12 mouse cellular contexts compared by ENCODE assay signal in genomic region chr5:110378181-110378583, GRCm38 (mm10). TPM values are rescaled to one million over a fixed set of nuclear protein-coding genes. Genes with fewer than 3 reads are reported as not detected.
A peak's percentile ranks its signal among the peaks of the same experiment; 100 is the strongest.
DNase-seq lines count a peak whose midpoint lies in the region; ATAC-seq and TF ChIP-seq lines count a peak whose summit lies in the region.
"Had no signal": no experiment of that assay in that cellular context is flagged by ENCODE, and none has a peak within 500 bp of the region (broad histone marks: within the 10 kb centered on the region; RNA-seq: fewer than 3 reads in every experiment).

No protein-coding gene starts in this region.

- no peak overlapping the region for H3K9ac ChIP-seq in forebrain, postnatal 0 days
- H3K9ac ChIP-seq in midbrain, embryonic 16.5 days (ENCODE audit: low read depth, low read length), result no peak overlapping the region
- H3K9ac ChIP-seq: liver, embryonic 15.5 days had no signal

- DNase-seq in cerebellum, postnatal 25 days, result peak; percentile 47 to 49
- no peak for DNase-seq in cerebellum, adult 11 months
- peak; percentile 39 to 57 for DNase-seq in layer of hippocampus, adult 18-20 months (ENCODE audit: low spot score in 2 of 2)
- DNase-seq in layer of hippocampus, postnatal 10 days (ENCODE audit: low spot score in 2 of 2), result no peak
- DNase-seq in forebrain, postnatal 0 days, result no peak
- no peak for DNase-seq in right cerebral cortex, postnatal 4 days
- DNase-seq in urinary bladder, postnatal 4 days (ENCODE audit: low spot score in 2 of 2), result no peak

- TF ChIP-seq CTCF in forebrain, postnatal 0 days (IDR thresholded peaks at IDR 0.05; ENCODE audit: low read depth), result no peak

- no peaks in the 10 kb centered on the region for H3K27me3 ChIP-seq in forebrain, postnatal 0 days (ENCODE audit: insufficient read depth, low read length)
- H3K27me3 ChIP-seq in midbrain, embryonic 16.5 days (ENCODE audit: control insufficient read depth, insufficient read depth, low read depth, low read length), result no peaks in the 10 kb centered on the region
- H3K27me3 ChIP-seq: liver, embryonic 15.5 days had no signal

- no peaks in the 10 kb centered on the region for H3K4me1 ChIP-seq in forebrain, postnatal 0 days (ENCODE audit: insufficient read depth)
- no peaks in the 10 kb centered on the region for H3K4me1 ChIP-seq in midbrain, embryonic 16.5 days (ENCODE audit: control insufficient read depth, insufficient read depth, low read length)
- H3K4me1 ChIP-seq: liver, embryonic 15.5 days had no signal

- ATAC-seq in forebrain, postnatal 0 days, result peak; percentile 47
- ATAC-seq in midbrain, embryonic 16.5 days, result peak; percentile 52

- no peak overlapping the region for H3K4me3 ChIP-seq in forebrain, postnatal 0 days (ENCODE audit: low read depth, low read length)
- H3K4me3 ChIP-seq in midbrain, embryonic 16.5 days (ENCODE audit: low read depth, low read length), result no peak overlapping the region
- H3K4me3 ChIP-seq: liver, embryonic 15.5 days had no signal

- peaks cover 65% of the 10 kb centered on the region for H3K36me3 ChIP-seq in forebrain, postnatal 0 days (ENCODE audit: insufficient read depth)
- H3K36me3 ChIP-seq in midbrain, embryonic 16.5 days (ENCODE audit: control insufficient read depth, insufficient read depth, low read length), result peaks cover 27% of the 10 kb centered on the region
- H3K36me3 ChIP-seq: liver, embryonic 15.5 days had no signal

- 42% methylated on average over 20 of the region's 20 CpGs for WGBS in forebrain, postnatal 0 days
- 37% methylated on average over 20 of the region's 20 CpGs for WGBS in midbrain, embryonic 16.5 days

- no peak overlapping the region for H3K4me2 ChIP-seq in forebrain, postnatal 0 days (ENCODE audit: low read depth)
- no peak overlapping the region for H3K4me2 ChIP-seq in midbrain, embryonic 16.5 days (ENCODE audit: low read length)
- H3K4me2 ChIP-seq: liver, embryonic 15.5 days had no signal

- H3K9me3 ChIP-seq in forebrain, postnatal 0 days (ENCODE audit: low read length), result no peaks in the 10 kb centered on the region
- H3K9me3 ChIP-seq in midbrain, embryonic 16.5 days (replicated peaks; ENCODE audit: control insufficient read depth, low read length, poor library complexity, severe bottlenecking), result no peaks in the 10 kb centered on the region
- H3K9me3 ChIP-seq: liver, embryonic 15.5 days had no signal

- H3K27ac ChIP-seq in forebrain, postnatal 0 days (ENCODE audit: low read depth, low read length), result no peak overlapping the region
- H3K27ac ChIP-seq in midbrain, embryonic 16.5 days (ENCODE audit: low read length), result no peak overlapping the region
- H3K27ac ChIP-seq: liver, embryonic 15.5 days; stomach, postnatal 0 days had no signal

RNA-seq across cellular contexts. Expression of gene Lrcol1, which starts 33.7 kb away (rescaled TPM):
- total RNA-seq in layer of hippocampus, adult 18-20 months (2021), result not detected
- not detected for total RNA-seq in layer of hippocampus, postnatal 10 days (2021)
- not detected in 2 replicates for total RNA-seq in forebrain, postnatal 0 days (2014; rRNA removed)
- polyA plus RNA-seq in forebrain, postnatal 0 days (2015; fragmentation: Nextera tagmentation; extraction: Ambion mirVana), result not detected in 2 replicates
- polyA plus RNA-seq in midbrain, embryonic 16.5 days (2015; fragmentation: Nextera tagmentation; extraction: Ambion mirVana), result not detected in 2 replicates
- total RNA-seq: hematopoietic stem cell, adult 5-6 weeks had no signal
- polyA plus RNA-seq: cortical plate, adult 2 months; liver, embryonic 15.5 days; stomach, postnatal 0 days had no signal

RNA-seq across cellular contexts. Expression of gene P2rx2, which starts 35.2 kb away (rescaled TPM):
- not detected for total RNA-seq in layer of hippocampus, adult 18-20 months (2021)
- total RNA-seq in layer of hippocampus, postnatal 10 days (2021), result 1 to 10 TPM; 2.4 to 2.9 TPM
- 7.9 and 10.3 TPM in 2 replicates for total RNA-seq in forebrain, postnatal 0 days (2014; rRNA removed)
- polyA plus RNA-seq in forebrain, postnatal 0 days (2015; fragmentation: Nextera tagmentation; extraction: Ambion mirVana), result 11.8 and 13.3 TPM in 2 replicates
- polyA plus RNA-seq in midbrain, embryonic 16.5 days (2015; fragmentation: Nextera tagmentation; extraction: Ambion mirVana), result 12.5 and 14.1 TPM in 2 replicates
- polyA plus RNA-seq: liver, embryonic 15.5 days had no signal

Comparison
In these comparisons a context has a peak if more than half of its experiments do, and no peak if none do; other contexts are left out.
1. DNase-seq: peak in cerebellum, postnatal 25 days (2 of 2) and layer of hippocampus, adult 18-20 months (2 of 2); none in cerebellum, adult 11 months (single experiment), layer of hippocampus, postnatal 10 days (0 of 2), forebrain, postnatal 0 days (single experiment), right cerebral cortex, postnatal 4 days (single experiment) and urinary bladder, postnatal 4 days (0 of 2).